Mouse (Mus musculus) fibroblast of lung, adult 2 months (primary cell): ENCODE measurements around the gene Nup62.
"Not testable (repeated sequence)": the region's sequence is repeated elsewhere in the genome, so short reads cannot be mapped to it uniquely, and the experiment has no call there.

Source experiments
- DNase-seq: peaks from one replicate; pipeline ENCODE4 v3.0.0-alpha.2; 2011; ENCODE audit warnings: low read depth

The Nup62 gene

GRCm38 (mm10) chr7:44864595-44865542, 49.0 kb downstream of the Nup62 start:
- DNase-seq, result no peak

- no peak for DNase-seq
Measured at GRCm38 (mm10) chr7:44866276-44867009, 50.6 kb downstream of the Nup62 start.

GRCm38 (mm10) chr7:44867010-44867702, 51.3 kb downstream of the Nup62 start:
- DNase-seq, result no peak

- no peak for DNase-seq
Measured at GRCm38 (mm10) chr7:44867802-44868201, 51.9 kb downstream of the Nup62 start.

GRCm38 (mm10) chr7:44868465-44868864, 52.6 kb downstream of the Nup62 start:
- DNase-seq, result no peak

GRCm38 (mm10) chr7:44868919-44869696, 53.2 kb downstream of the Nup62 start:
- no peak for DNase-seq

GRCm38 (mm10) chr7:44869697-44870528, 54.0 kb downstream of the Nup62 start, which contains the start of gene Ptov1:
Gene Ptov1, minus strand, starts transcription at chr7:44869788.
- DNase-seq, result peak; percentile 95

- DNase-seq, result no peak
Measured at GRCm38 (mm10) chr7:44870614-44871013, 54.7 kb downstream of the Nup62 start.

GRCm38 (mm10) chr7:44871181-44871580, 55.3 kb downstream of the Nup62 start:
- DNase-seq, result no peak

GRCm38 (mm10) chr7:44871774-44872173, 55.9 kb downstream of the Nup62 start:
- not testable (repeated sequence) for DNase-seq

- DNase-seq, result no peak
Measured at GRCm38 (mm10) chr7:44877833-44878232, 61.9 kb downstream of the Nup62 start.
